17 mouse cellular contexts compared by ENCODE assay signal in genomic region chr12:71865937-71866336, GRCm38 (mm10).
"Had no signal": no experiment of that assay in that cellular context is flagged by ENCODE, and none has a peak within 500 bp of the region (broad histone marks: within the 10 kb centered on the region; RNA-seq: fewer than 3 reads in every experiment).

No protein-coding gene starts in this region.

- H3K27ac ChIP-seq: left cerebral cortex, adult 2 months; liver, embryonic 13.5 days; stomach, postnatal 0 days had no signal

- H3K4me3 ChIP-seq: left cerebral cortex, adult 2 months; liver, embryonic 13.5 days had no signal

- DNase-seq: kidney, postnatal 10 days; kidney, postnatal 36 days; layer of hippocampus, postnatal 36 days; liver, embryonic 13.5 days; lung, adult 2 months; lung, postnatal 14 days; lung, postnatal 4 days; midbrain, embryonic 14.5 days; right cerebral cortex, adult 18-20 months; right cerebral cortex, postnatal 14 days; right cerebral cortex, postnatal 4 days; thymus, adult 2 months; thymus, postnatal 14 days; thymus, postnatal 4 days had no signal

- H3K9me3 ChIP-seq: liver, embryonic 13.5 days had no signal

- H3K27me3 ChIP-seq: liver, embryonic 13.5 days had no signal

- H3K4me2 ChIP-seq: liver, embryonic 13.5 days; midbrain, embryonic 11.5 days had no signal

- H3K9ac ChIP-seq: liver, embryonic 13.5 days had no signal
